Mouse (Mus musculus): ENCODE results near the gene Styxl1. TPM values are rescaled to one million over a fixed set of nuclear protein-coding genes. Genes with fewer than 3 reads are reported as not detected.

Styxl1 gene
- polyA plus RNA-seq, 1 experiment from 2014 or later = 0.65 TPM

- ATAC-seq (ENCODE audit: low FRiP score) = no peak
- H3K27ac ChIP-seq = no peak overlapping the region
- H3K9ac ChIP-seq = no peak overlapping the region
- WGBS = 90% methylated on average over 4 of the region's 4 CpGs
- H3K4me1 ChIP-seq (replicated peaks) = peaks cover 8% of the 10 kb centered on the region; the same call in 1 of the 2 replicates
- H3K36me3 ChIP-seq = peaks cover 50% of the 10 kb centered on the region
- H3K27me3 ChIP-seq = no peaks in the 10 kb centered on the region
- H3K9me3 ChIP-seq = no peaks in the 10 kb centered on the region
- H3K4me2 ChIP-seq = no peak overlapping the region
- H3K4me3 ChIP-seq = no peak overlapping the region
Measured at GRCm38 (mm10) chr5:135705383-135705782, 72.8 kb downstream of the Styxl1 start.

GRCm38 (mm10) chr5:135703431-135703830 lies 74.8 kb downstream of the Styxl1 start:
- WGBS = 97% methylated on average over 7 of the region's 7 CpGs
- no peak overlapping the region for H3K4me3 ChIP-seq
- H3K27ac ChIP-seq = no peak overlapping the region
- ATAC-seq (ENCODE audit: low FRiP score) = no peak
- H3K36me3 ChIP-seq = peaks cover 56% of the 10 kb centered on the region
- no peak overlapping the region for H3K9ac ChIP-seq
- H3K4me2 ChIP-seq = no peak overlapping the region
- H3K27me3 ChIP-seq = no peaks in the 10 kb centered on the region
- peaks cover 8% of the 10 kb centered on the region; the same call in 1 of the 2 replicates for H3K4me1 ChIP-seq (replicated peaks)
- no peaks in the 10 kb centered on the region for H3K9me3 ChIP-seq

GRCm38 (mm10) chr5:135702682-135703192 lies 75.4 kb downstream of the Styxl1 start:
- no peak overlapping the region for H3K27ac ChIP-seq
- no peaks in the 10 kb centered on the region for H3K27me3 ChIP-seq
- H3K36me3 ChIP-seq = peaks cover 53% of the 10 kb centered on the region
- H3K4me3 ChIP-seq = no peak overlapping the region
- no peak for ATAC-seq (ENCODE audit: low FRiP score)
- no peak overlapping the region for H3K9ac ChIP-seq
- no peaks in the 10 kb centered on the region for H3K9me3 ChIP-seq
- WGBS = 73% methylated on average over 15 of the region's 15 CpGs
- H3K4me2 ChIP-seq = no peak overlapping the region
- H3K4me1 ChIP-seq (replicated peaks) = peaks cover 9% of the 10 kb centered on the region; the same call in 1 of the 2 replicates

DNA sequence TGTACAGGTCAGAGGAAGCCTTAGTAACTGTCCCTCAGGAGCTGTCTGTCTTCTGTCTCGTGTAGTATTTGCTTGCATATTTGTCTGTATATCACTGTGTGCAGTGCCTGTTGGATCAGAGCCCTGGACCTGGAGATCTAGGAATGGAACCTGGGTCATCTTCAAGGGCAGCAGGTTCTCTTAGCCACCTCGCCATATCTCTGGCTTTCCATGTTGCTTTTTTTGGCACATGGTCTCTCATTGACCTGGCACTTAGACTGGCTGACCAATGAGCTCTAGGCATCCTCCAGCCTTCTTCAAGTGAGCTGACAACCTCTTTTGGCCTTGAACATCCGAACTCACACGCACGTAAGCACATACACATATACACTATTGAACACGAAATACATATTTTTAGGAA lies 76.0 kb downstream of the Styxl1 start:
- 95% methylated on average over 6 of the region's 6 CpGs for WGBS
- Histone ChIP-seq H3K4me2 (no peak overlapping the region), H3K9me3 (no peaks in the 10 kb centered on the region), H3K4me3 (no peak overlapping the region), H3K27me3 (no peaks in the 10 kb centered on the region), H3K9ac (no peak overlapping the region), H3K4me1 (replicated peaks) (peaks cover 6% of the 10 kb centered on the region; the same call in 1 of the 2 replicates), H3K36me3 (peaks cover 47% of the 10 kb centered on the region), H3K27ac (no peak overlapping the region)
- ATAC-seq (ENCODE audit: low FRiP score) = no peak

DNA sequence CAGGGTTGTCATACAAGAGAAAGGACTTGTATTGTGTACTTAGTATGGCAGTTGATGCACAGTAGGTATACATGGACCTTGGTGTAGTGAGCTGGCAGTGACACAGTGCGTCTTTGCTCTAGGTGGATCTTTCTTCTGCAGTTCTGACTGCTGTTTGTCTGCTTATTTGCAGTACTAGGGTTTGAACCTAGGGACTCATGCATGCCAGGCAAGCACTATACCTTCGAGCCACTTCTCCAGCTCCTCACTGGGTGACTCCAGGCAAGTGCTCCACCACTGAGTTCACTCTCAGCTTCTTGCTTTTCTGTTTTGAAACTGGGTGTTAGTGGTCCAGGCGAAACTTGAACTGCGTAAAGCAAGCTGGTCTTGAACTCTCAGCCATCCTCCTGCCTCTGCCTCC lies 76.6 kb downstream of the Styxl1 start:
- no peak for ATAC-seq (ENCODE audit: low FRiP score)
- Histone ChIP-seq H3K4me2 (no peak overlapping the region), H3K36me3 (peaks cover 41% of the 10 kb centered on the region), H3K27me3 (no peaks in the 10 kb centered on the region), H3K27ac (no peak overlapping the region), H3K9me3 (no peaks in the 10 kb centered on the region), H3K9ac (no peak overlapping the region), H3K4me1 (replicated peaks) (peaks cover 5% of the 10 kb centered on the region; the same call in 1 of the 2 replicates), H3K4me3 (no peak overlapping the region)
- WGBS = 96% methylated on average over 4 of the region's 4 CpGs

DNA sequence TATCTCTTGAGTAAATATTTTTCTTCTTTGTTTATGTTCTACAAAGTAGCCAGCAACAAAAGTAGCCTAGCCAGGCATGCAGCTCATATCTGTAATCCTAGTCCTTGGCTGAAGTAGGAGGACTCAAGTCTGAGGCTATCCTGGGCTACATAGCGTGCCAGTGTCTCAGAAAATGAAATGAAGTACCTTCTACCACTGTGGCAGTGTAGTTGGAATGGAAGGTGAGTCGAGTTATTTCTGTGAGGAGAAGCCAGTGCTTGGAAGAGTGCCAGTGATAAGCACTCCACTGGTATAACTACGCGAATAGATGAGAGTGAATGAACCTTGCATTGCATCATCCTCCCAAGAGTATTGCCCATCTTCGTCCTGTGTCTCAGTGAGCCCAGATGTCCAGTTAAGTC lies 80.5 kb downstream of the Styxl1 start:
- Histone ChIP-seq H3K4me1 (replicated peaks) (peaks cover 11% of the 10 kb centered on the region; the same call in 1 of the 2 replicates), H3K4me2 (no peak overlapping the region), H3K9me3 (no peaks in the 10 kb centered on the region), H3K9ac (no peak overlapping the region), H3K27ac (no peak overlapping the region), H3K27me3 (no peaks in the 10 kb centered on the region), H3K36me3 (peaks cover 31% of the 10 kb centered on the region), H3K4me3 (no peak overlapping the region)
- 89% methylated on average over 5 of the region's 5 CpGs for WGBS
- ATAC-seq (ENCODE audit: low FRiP score) = no peak

Small RNAs within 50 kb of the gene (microRNA-seq; reads per million reads assigned to microRNA genes)
- not detected for gene Mir7034

Other genes starting within 250 kb of the Styxl1 start
- gene Hip1, start 233.3 kb downstream of the Styxl1 start, polyA plus RNA-seq (2015; fragmentation: Nextera tagmentation; extraction: Ambion mirVana) = 38.4 and 38.5 TPM in 2 replicates
- not detected in 2 replicates for gene Ccl26, start 214.8 kb downstream of the Styxl1 start, polyA plus RNA-seq (2015; fragmentation: Nextera tagmentation; extraction: Ambion mirVana)
- 3.7 and 4.4 TPM in 2 replicates for gene Ccl24, start 205.3 kb downstream of the Styxl1 start, polyA plus RNA-seq (2015; fragmentation: Nextera tagmentation; extraction: Ambion mirVana)
- gene Rhbdd2, start 145.8 kb downstream of the Styxl1 start, polyA plus RNA-seq (2015; fragmentation: Nextera tagmentation; extraction: Ambion mirVana) = 85.3 and 89.3 TPM in 2 replicates
- 107 TPM in 2 replicates for gene Por, start 108.4 kb downstream of the Styxl1 start, polyA plus RNA-seq (2015; fragmentation: Nextera tagmentation; extraction: Ambion mirVana)
- gene Tmem120a, start 33.9 kb downstream of the Styxl1 start, polyA plus RNA-seq (2015; fragmentation: Nextera tagmentation; extraction: Ambion mirVana) = 80.6 and 80.8 TPM in 2 replicates
- 593 and 594 TPM in 2 replicates for gene Mdh2, start 95 bp upstream of the Styxl1 start, polyA plus RNA-seq (2015; fragmentation: Nextera tagmentation; extraction: Ambion mirVana)
- 88.0 and 90.6 TPM in 2 replicates for gene Srrm3, start 28.5 kb upstream of the Styxl1 start, polyA plus RNA-seq (2015; fragmentation: Nextera tagmentation; extraction: Ambion mirVana)
- 8.9 and 10.3 TPM in 2 replicates for gene Hspb1, start 109.5 kb upstream of the Styxl1 start, polyA plus RNA-seq (2015; fragmentation: Nextera tagmentation; extraction: Ambion mirVana)
- gene Ywhag, start 156.2 kb upstream of the Styxl1 start, polyA plus RNA-seq (2015; fragmentation: Nextera tagmentation; extraction: Ambion mirVana) = 646 and 674 TPM in 2 replicates
- 0.61 and 1.4 TPM in 2 replicates for gene Ssc4d, start 196.1 kb upstream of the Styxl1 start, polyA plus RNA-seq (2015; fragmentation: Nextera tagmentation; extraction: Ambion mirVana)
- gene Zp3, start 201.7 kb upstream of the Styxl1 start, polyA plus RNA-seq (2015; fragmentation: Nextera tagmentation; extraction: Ambion mirVana) = 0.17 TPM in 1 of 2 replicates, not detected in the other
- 25.6 and 28.3 TPM in 2 replicates for gene Dtx2, start 216.4 kb upstream of the Styxl1 start, polyA plus RNA-seq (2015; fragmentation: Nextera tagmentation; extraction: Ambion mirVana)